Mouse (Mus musculus): Measurements from ENCODE around the gene Arhgef33.

- TF ChIP-seq CTCF (IDR thresholded peaks at IDR 0.05; ENCODE audit: control insufficient read depth, insufficient read depth, insufficient read length) (no peak), USF1 (IDR thresholded peaks at IDR 0.05; ENCODE audit: low read depth) (no peak)
Observed at GRCm38 (mm10) chr17:80267065-80267464, 40.1 kb upstream of the Arhgef33 start.

Measured in C2C12 (cell line).